Mouse (Mus musculus) adrenal gland, adult 8-10 months (tissue): Measurements from ENCODE around the gene Lix1. TPM values are rescaled to one million over a fixed set of nuclear protein-coding genes. Genes with fewer than 3 reads are reported as not detected.
A peak's percentile ranks its signal among the peaks of the same experiment; 100 is the strongest.
"Not testable (repeated sequence)": the region's sequence is repeated elsewhere in the genome, so short reads cannot be mapped to it uniquely, and the experiment has no call there.

Source experiments
- DNase-seq: peaks from one replicate; pipeline ENCODE4 v3.0.0; 2022
- total RNA-seq, 4 experiments: library from RNA; stranded (reverse); gene quantifications; 2 replicates each; pipeline ENCODE4 v1.2.4; 2022

Lix1 gene
- total RNA-seq, 4 experiments from 2014 or later: 7.9 to 11.3 (median 10.1) TPM

- no peak for DNase-seq
Measured at GRCm38 (mm10) chr17:17414206-17414605, 11.7 kb downstream of the Lix1 start.

- no peak for DNase-seq
Measured at GRCm38 (mm10) chr17:17424609-17425307, 22.3 kb downstream of the Lix1 start.

DNA sequence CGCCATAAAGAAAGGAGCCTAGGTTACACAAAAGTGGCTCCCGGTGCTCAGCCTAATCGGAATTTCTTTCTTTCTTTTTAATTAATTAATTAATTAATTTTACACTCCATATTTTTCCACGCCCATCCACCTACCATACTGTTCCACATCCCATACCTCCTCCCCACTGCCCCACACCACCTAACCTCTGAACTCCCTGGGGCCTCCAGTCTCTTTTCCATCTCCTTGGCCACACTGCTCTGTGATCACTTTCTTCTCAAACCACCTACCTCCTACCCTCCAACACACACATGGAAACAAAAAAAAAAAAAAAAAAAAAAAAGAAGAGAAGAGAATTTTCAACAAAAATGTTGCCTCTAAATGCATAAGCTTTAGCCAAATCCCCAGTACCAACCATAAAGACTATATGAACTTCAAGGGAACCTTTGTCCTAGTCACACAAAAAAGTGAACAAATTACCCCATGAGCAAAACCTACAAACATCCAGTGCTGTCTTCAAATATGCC lies 22.9 kb downstream of the Lix1 start:
- DNase-seq: no peak

GRCm38 (mm10) chr17:17425906-17426305 lies 23.4 kb downstream of the Lix1 start:
- no peak for DNase-seq

GRCm38 (mm10) chr17:17428888-17429287 lies 26.4 kb downstream of the Lix1 start:
- DNase-seq: no peak

- DNase-seq: no peak
Measured at GRCm38 (mm10) chr17:17433679-17434078, 31.2 kb downstream of the Lix1 start.

DNA sequence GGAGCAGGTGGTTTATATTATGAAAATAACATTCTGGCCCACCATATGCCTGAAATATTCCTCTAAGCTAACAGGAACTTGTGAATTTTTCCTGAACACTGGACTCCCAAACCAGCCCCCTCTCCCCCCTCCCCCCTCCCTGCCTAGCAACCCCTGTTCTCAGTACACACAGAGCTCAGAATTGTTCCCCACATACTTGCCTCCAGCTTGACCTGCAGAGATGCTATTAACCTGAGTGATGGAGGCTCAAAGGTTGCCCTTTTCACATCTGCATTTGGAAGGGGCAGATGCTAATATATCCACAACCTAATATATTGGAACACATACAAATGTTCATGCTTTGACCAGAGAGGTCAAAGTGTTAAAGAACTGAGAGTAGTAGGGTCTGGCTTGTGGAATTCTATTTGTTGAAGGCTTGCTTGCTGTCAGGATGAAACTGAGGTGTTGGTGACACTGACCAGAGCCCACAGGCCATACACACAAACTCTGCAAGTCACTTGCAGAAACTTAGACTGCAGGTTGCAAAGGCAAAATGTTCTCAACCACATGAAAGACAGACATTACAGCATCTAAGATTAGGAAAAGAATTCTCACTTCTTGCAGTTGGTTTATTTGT lies 36.2 kb downstream of the Lix1 start:
- DNase-seq: no peak

DNA sequence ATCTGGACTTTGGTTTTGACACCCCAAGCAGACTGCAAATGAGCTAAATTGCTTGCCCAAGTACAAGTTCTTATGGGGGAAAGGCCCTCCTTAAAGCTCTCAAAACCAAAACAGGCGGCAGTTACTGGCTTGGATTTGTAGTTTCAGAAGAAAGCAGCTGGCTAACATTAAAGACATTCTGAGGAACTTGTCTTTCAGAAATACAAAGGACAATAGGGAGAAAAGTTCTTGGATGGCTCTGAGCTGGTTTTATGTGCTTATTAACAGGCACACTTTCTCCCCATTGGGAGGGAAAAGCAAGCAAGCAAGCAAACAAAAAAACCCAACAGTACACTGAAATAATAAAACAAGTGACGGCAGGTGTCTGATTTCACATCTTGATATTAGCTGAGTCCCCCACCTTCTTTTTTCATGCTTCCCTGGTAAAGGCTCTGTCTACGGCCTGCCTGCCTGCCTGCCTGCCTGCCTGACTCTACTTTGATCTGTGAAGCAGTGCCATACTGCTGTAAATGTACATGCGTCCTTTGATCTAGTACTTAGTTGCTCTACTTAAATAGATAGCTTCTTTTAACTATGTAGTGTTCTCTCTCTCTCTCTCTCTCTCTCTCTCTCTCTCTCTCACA lies 39.5 kb downstream of the Lix1 start:
- DNase-seq: no peak

- no peak for DNase-seq
Measured at GRCm38 (mm10) chr17:17444297-17444886, 41.9 kb downstream of the Lix1 start.

- DNase-seq: no peak
Measured at GRCm38 (mm10) chr17:17446683-17447082, 44.2 kb downstream of the Lix1 start.

DNA sequence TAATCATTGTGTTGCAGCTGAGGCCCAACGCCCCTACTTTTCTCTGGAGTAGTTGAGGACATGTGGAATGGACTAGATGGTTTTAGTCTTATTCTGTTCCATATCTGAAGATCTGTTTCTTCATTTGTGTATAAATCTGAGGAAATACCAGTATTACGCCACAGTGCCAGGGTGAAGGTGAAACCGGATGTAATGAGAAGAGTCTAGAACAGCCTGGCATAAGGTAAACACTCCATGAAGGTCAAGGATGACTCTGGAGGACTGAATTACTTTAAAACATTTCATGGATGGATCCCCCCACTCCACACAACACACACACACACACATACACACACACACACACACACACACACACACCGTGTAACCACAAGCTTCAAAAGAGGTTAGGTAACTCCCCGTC lies 45.3 kb downstream of the Lix1 start:
- no peak for DNase-seq

DNA sequence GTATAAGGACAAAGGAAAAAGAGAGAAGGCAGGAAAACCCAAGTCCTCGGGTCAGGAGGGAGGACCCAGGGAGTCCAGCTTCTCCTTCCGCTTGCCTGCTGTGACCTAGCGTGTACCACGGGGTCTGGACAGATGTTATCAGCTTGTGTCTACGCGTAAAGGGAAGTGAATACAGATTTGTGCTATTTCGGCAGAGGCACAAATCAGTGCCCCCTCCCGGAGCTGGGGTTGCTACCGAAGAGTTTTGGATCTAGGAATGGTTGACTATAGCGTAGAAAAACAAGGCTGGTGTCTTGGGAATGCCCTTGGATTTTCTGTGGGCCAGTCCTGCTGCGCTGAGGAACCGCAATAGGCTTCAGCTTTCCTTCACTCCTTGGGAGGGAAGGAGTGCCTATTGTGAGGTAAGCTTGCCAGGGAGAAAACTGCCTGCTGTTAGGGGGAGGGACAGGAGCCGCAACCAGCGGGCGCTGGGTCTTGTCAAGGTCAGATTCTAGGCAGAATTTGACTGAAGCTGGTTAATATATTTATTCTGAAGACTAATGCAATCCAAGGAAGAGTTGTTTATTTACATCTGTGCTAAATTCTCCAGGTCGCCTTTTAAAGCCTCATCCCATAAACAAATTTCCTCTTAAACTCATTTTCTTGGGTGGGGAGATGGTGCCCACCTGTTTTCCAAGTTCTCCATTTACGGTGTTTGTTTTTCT lies 46.4 kb downstream of the Lix1 start:
- DNase-seq: peak; percentile 34

DNA sequence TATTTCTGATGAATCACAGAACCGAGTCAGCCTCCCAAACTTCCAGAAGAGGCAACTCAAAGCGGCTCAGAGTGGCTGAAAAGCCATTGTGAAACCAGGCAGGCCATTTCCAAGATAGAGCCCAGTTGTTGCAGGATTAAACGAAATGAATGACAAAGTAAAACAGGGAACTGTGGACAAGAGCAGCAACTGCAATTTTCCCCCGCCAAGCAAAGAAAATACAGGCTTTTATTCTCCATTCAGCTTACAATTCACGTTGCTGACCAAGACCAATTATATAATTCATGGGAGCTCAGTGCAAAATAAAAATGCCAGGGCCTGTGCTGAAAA lies 46.9 kb downstream of the Lix1 start:
- no peak for DNase-seq

GRCm38 (mm10) chr17:17451102-17451501 lies 48.6 kb downstream of the Lix1 start:
- DNase-seq: no peak

DNA sequence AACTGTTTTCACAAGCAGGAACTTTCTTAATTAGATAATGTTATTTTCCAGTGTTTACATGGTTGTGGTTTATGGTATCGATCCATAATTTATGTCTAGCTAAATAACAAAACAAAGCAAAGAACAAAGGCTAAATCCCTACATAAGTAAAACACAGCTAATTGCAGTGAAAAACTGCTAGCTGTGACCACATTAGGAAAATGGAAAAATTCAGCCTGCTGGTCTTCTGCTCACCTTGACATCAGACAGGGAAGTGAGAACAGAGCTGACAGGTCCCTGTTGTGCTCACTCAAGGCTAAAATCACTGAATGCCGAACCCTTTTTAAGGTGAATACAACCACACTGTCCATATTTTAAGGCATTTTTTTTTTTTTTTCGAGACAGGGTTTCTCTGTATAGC lies 50.1 kb downstream of the Lix1 start:
- DNase-seq: no peak

DNA sequence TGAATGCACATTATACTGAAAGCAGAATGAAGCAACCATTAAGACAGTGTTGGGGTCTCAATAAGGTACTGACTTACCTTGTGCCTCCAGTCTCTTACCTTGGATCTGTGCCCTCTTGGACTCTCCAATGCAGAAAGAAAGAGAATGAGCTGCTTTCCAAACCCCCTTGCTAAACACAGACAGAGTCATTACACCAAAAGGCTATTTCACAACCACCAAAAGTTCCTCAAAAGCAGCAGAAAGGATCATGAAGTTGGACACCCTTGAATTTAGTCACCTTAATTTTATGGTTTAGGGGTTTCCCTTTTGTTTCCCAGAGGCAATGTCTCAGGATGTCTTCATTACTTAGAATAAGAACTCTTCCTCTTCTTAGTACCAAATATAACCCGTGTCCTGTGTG lies 52.1 kb downstream of the Lix1 start:
- DNase-seq: no peak

GRCm38 (mm10) chr17:17485789-17486188 lies 83.3 kb downstream of the Lix1 start:
- DNase-seq: no peak

DNA sequence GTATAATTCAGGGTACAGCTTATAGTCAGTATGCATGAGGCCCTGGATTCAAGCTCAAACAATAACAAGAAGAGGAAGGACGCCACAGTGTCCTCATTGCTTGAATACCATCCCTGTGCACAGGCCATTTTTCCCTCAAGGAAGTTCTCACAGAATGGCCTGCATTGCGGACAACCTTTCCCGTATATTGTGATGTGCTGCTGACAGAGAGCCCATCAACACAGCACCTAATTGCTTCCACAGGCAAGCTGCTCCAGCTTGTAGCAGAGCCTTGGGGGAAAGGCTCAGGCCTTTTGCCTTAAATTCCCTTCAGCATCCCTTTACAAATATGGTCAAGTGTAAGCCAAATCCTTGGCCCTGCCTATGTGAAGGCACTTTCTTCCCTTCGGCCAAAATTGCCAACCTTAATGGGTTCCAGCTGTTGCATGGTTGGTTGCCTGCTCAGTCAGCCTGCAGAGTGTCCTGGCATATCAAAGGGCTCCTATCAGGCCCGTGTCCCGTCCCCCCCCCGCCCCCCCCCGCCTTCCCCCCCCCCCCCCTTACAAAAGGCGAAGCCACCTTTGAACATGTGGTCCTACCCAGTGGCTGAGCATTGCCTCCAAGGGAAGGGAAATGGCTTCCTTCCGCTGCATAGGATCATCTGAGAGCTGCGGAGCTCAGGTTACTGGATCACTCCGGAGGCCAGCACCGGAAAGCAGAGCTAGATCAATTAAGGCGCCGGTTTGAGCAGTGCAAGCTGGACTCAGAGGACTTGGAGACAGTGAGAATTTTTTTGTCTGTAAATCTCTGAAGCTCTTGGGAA lies 88.5 kb downstream of the Lix1 start:
- DNase-seq: no peak

DNA sequence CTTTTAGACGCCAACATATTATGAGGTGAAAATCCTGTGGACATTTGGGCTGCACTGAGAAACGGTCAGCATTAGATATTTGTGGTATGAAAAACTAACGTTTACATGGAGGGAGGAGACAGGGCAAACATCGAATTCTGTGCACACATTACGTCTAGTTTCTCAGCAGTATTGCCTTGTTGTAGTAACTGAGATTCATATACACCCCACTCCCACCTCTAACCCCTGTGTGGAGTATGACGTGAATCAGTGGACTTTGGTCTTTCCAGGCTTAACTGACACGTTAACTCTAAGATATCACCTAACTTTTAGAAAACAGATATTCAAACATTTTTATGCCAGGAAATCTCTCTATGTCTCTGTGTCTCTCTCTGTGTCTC lies 89.1 kb downstream of the Lix1 start:
- no peak for DNase-seq

- no peak for DNase-seq
Measured at GRCm38 (mm10) chr17:17492116-17492515, 89.6 kb downstream of the Lix1 start.

DNA sequence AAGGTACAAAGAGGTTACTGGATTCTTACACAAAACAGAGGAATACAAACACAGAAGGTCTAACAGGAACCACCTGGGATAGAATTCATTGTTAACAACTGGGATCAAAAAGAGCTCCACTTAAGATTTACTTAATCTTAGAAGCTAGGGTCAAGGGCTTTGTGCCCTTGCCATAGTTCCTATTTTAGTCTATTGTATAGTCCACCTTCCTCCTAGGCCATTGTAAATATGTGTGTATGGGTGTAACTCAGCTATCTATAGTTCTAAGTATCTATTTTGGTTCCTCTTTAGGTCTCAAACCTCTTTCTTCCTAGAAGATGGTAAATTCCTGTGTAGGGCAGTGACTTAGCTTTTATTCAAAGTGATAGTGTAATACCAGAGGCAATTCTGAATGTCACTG lies 93.8 kb downstream of the Lix1 start:
- not testable (repeated sequence) for DNase-seq

DNA sequence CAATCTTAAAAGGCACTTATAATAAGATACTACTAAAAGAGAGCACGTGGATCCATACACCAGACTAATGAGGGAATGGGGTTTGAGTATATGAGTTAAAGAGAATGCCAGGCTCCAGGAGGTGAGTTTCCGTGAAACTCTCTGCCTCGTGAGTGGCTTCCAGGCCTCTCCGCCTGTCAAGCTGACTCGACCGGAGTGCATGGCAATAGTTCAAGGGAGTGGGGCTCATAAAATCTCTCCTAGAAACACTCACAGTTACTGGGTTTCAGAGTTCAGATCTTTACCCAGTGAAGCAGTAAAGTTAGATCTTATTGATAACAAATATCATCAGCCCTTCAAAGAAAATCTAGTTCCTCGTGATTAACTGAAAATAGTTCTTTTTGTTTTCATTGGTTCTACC lies 94.3 kb downstream of the Lix1 start:
- DNase-seq: no peak
